Mouse (Mus musculus) brain, embryonic 14.5 days (tissue): ENCODE data around the gene Dusp22. TPM values are rescaled to one million over a fixed set of nuclear protein-coding genes. Genes with fewer than 3 reads are reported as not detected.

Experiments used
- DNase-seq: peaks from one replicate; pipeline ENCODE4 v3.0.0-alpha.2; 2011; ENCODE audit warnings: low read depth
- CTCF ChIP-seq: fragments of 200-500 bp; IDR thresholded peaks from 2 replicates; pipeline ENCODE4 v1.5.1; 2012; ENCODE audit warnings: inconsistent platforms, mild to moderate bottlenecking, moderate library complexity, borderline replicate concordance; ENCODE audit not compliant: insufficient read depth, insufficient read length; ENCODE audit errors: extremely low read depth
- POLR2A ChIP-seq: fragments of 200-500 bp; IDR thresholded peaks from 2 replicates; pipeline ENCODE4 v1.6.1; 2012; ENCODE audit warnings: mild to moderate bottlenecking, inconsistent platforms, borderline replicate concordance; ENCODE audit not compliant: poor library complexity, insufficient read depth, insufficient read length, severe bottlenecking; ENCODE audit errors: extremely low read depth
- polyA plus RNA-seq: library from polyadenylated mRNA; depleted of rRNA; stranded (reverse); fragments of >200 nt; gene quantifications from 2 replicates; pipeline ENCODE4 v1.2.3, GENCODE M21; 2012

Gene Dusp22
- polyA plus RNA-seq, 1 experiment, result 20.4 TPM

DNA sequence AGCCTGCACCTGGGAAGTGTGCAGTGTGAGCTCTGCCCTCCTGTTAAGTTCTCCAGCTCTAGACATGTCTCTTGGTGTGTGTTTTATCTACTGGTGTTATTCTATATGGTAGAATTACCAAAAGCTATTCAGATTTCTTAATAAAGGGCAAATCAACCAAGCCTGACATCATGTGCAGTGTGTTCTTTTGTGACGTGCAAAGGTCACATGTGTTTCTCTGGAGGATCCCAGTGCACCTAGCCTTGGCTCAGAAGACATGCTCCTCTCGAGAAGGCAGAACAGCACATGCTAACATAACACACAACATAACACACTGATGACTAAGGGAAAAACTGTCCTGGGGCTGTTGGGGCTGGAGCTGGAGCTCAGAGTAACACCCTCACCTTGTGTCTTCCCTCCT is 51.3 kb downstream of the Dusp22 start:
- TF ChIP-seq POLR2A, result no peak
- no peak for TF ChIP-seq CTCF
- DNase-seq, result no peak

DNA sequence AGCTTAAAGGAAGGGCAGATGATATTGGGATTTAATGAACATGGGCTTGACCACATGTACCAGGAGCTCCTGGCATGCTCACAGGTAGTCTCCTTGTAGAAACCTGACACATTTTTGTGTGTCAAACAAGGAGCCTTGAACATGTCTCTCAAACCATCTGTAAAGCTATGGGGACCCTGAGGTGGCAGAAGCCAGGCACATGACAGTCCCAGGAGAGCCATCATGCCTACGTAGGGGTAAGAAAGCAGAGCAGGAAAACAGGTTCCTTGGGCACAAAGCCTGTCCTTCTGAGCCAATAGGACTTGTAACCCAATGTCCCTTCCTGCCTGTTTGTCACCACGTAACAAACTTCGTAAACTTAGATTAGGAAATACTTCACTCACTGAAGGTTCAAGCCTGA is 51.9 kb downstream of the Dusp22 start:
- DNase-seq, result no peak
- TF ChIP-seq POLR2A (no peak), CTCF (no peak)

DNA sequence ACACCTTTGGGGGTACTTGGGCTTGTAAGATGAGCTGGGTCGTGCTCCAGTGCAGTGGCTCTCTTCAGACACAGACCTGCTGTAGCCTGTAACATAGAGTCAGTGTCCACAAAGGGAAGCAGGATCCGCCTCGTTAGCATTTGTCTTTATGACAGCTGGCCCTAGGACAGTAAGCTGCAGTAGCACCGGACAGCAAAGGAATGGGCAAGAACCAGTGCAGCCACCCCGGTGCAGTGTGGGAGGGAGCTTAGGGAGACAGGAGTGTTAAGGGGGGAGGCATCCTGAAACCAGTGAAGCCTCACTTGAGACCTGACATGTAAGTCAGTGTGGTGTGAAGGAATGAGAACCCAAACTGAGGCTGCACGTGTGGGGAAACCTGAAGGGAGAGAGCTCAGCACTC is 52.5 kb downstream of the Dusp22 start:
- TF ChIP-seq POLR2A, result no peak
- no peak for TF ChIP-seq CTCF
- DNase-seq, result no peak

GRCm38 (mm10) chr13:30713621-30714020 is 53.8 kb downstream of the Dusp22 start:
- TF ChIP-seq CTCF (no peak), POLR2A (no peak)
- DNase-seq, result no peak

DNA sequence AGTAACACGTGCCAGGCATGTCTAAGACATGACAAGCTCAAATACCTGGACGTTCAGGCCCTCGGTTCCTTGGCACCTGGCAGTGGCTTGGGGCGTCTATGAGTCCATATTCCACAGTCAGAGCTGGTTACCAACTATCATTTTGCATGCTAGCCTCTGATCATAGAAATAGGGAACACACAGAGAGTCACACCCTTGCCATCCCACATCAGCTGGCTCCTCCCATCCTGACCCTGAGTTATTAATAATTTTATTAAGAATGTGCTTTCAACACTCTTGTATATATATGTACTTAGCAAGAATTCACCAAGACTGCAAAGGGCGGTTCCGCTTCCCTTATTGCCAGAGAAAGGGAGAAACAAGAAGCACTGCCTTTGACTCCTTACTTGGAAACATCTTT is 54.8 kb downstream of the Dusp22 start:
- TF ChIP-seq CTCF (no peak), POLR2A (no peak)
- no peak for DNase-seq

GRCm38 (mm10) chr13:30715060-30715459 is 55.3 kb downstream of the Dusp22 start:
- TF ChIP-seq POLR2A, result no peak
- TF ChIP-seq CTCF, result no peak
- no peak for DNase-seq

- DNase-seq, result no peak
- TF ChIP-seq CTCF, result no peak
- no peak for TF ChIP-seq POLR2A
Measured at GRCm38 (mm10) chr13:30715573-30715972, 55.8 kb downstream of the Dusp22 start.

- TF ChIP-seq CTCF, result no peak
- TF ChIP-seq POLR2A, result no peak
- DNase-seq, result no peak
Measured at GRCm38 (mm10) chr13:30716611-30717010, 56.8 kb downstream of the Dusp22 start.

DNA sequence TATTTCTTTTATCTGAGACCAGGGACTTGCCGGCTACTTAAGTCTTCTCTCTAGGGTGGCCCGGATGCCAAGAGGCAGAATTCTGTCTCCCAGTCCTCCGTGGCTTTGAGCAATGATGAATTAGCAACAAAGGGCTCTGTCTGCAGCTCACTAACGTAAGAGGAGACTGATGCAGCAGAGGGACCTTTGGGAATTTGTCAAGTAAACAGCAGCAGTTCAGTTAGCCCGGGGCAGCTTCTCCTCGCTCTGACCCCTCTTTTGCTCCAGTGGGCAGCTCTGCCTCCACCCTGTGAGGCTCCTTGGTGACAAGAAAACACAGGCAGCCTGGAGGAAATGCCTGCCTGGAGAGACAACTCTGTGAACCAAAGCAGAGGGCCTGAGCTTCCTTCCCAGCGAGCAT is 62.8 kb downstream of the Dusp22 start:
- DNase-seq, result peak; percentile 35
- no peak for TF ChIP-seq CTCF
- no peak for TF ChIP-seq POLR2A

GRCm38 (mm10) chr13:30723258-30723657 is 63.5 kb downstream of the Dusp22 start:
- TF ChIP-seq POLR2A (no peak), CTCF (no peak)
- no peak for DNase-seq

GRCm38 (mm10) chr13:30723858-30724257 is 64.1 kb downstream of the Dusp22 start:
- no peak for DNase-seq
- no peak for TF ChIP-seq CTCF
- no peak for TF ChIP-seq POLR2A

GRCm38 (mm10) chr13:30724691-30725271 is 65.0 kb downstream of the Dusp22 start:
- no peak for TF ChIP-seq CTCF
- no peak for TF ChIP-seq POLR2A
- DNase-seq, result peak; percentile 57
